Mouse (Mus musculus) intestine, postnatal 0 days (tissue): ENCODE data around the gene Gm43518. TPM values are rescaled to one million over a fixed set of nuclear protein-coding genes. Genes with fewer than 3 reads are reported as not detected.

Source experiments
- ATAC-seq: fragments of 200-750 bp; cut with Nextera tagmentation; 2 replicates; pipeline ENCODE4 v1.8.0; 2017; ENCODE audit warnings: mild to moderate bottlenecking, moderate TSS enrichment, moderate library complexity
- H3K27ac ChIP-seq: fragments of 300-500 bp; sonication (generic); 2 replicates; pipeline ENCODE4 v1.5.1; 2014; ENCODE audit warnings: mild to moderate bottlenecking, low read depth, low read length, moderate library complexity
- H3K27me3 ChIP-seq: fragments of 300-500 bp; sonication (generic); replicated peaks from 2 replicates; pipeline ENCODE4 v1.6.1; 2014; ENCODE audit warnings: low read length, mixed read lengths; ENCODE audit not compliant: control insufficient read depth, insufficient read depth
- H3K36me3 ChIP-seq: fragments of 300-500 bp; sonication (generic); 2 replicates; pipeline ENCODE4 v1.6.1; 2014; ENCODE audit warnings: mild to moderate bottlenecking, moderate library complexity; ENCODE audit not compliant: control insufficient read depth, insufficient read depth
- H3K4me1 ChIP-seq: fragments of 300-500 bp; sonication (generic); replicated peaks from 2 replicates; pipeline ENCODE4 v1.6.1; 2014; ENCODE audit warnings: antibody characterized with exemption, low read length, mixed read lengths; ENCODE audit not compliant: control insufficient read depth, insufficient read depth
- H3K4me2 ChIP-seq: fragments of 300-500 bp; sonication (generic); replicated peaks from 2 replicates; pipeline ENCODE4 v1.6.1; 2014; ENCODE audit warnings: low read depth, mild to moderate bottlenecking, moderate library complexity
- H3K4me3 ChIP-seq: fragments of 300-500 bp; sonication (generic); 2 replicates; pipeline ENCODE4 v1.5.1; 2014; ENCODE audit warnings: low read depth, low read length
- H3K9ac ChIP-seq: fragments of 300-500 bp; sonication (generic); 2 replicates; pipeline ENCODE4 v1.6.1; 2014; ENCODE audit warnings: mild to moderate bottlenecking, low read depth, low read length
- H3K9me3 ChIP-seq: fragments of 300-500 bp; sonication (generic); 2 replicates; pipeline ENCODE4 v1.6.1; 2016; ENCODE audit warnings: mixed run types; ENCODE audit not compliant: control insufficient read depth
- CTCF ChIP-seq: sonication (generic); IDR thresholded peaks from 2 replicates; pipeline ENCODE4 v1.5.1; 2016; ENCODE audit warnings: low read depth, mild to moderate bottlenecking, control low read depth, antibody characterized with exemption, moderate library complexity
- WGBS: fragments of 180-500 bp; shearing (Covaris S2); extraction: QIAGEN DNeasy Blood & Tissue Kit; methylation state at CpG from one replicate; pipeline ENCODE4 v1.1.7; 2014; 5-methylcytosine and 5-hydroxymethylcytosine counted together
- polyA plus RNA-seq: library from polyadenylated mRNA; unstranded; fragments of >200 nt; fragmentation: Nextera tagmentation; extraction: Ambion mirVana; gene quantifications from 2 replicates; pipeline ENCODE4 v1.2.1, GENCODE M21; 2015

The Gm43518 gene
- polyA plus RNA-seq, 1 experiment from 2014 or later = 0.35 TPM

DNA sequence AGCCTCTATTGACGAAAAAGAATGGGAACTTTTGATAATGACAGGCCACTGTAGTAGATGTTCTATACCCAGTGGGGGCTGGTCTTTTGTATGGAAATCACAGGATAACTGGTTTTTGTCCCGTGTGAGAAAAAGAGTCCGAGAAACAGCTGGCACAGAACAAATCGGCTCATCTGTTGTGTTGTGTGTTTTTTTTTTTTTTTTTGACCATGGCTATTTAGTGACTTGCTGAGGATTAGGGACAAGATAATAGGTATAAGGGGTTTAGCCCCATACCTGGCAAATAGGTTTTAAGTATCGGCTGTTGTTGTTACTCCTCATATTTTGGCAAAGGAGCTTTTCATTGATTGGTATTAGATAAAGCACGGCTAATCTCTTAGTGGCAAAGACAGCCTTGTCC lies 45.2 kb downstream of the Gm43518 start:
- 0 out of 2 replicates have a peak, but pooled peaks cover 10% of the 10 kb centered on the region for H3K4me1 ChIP-seq
- H3K36me3 ChIP-seq = no peaks in the 10 kb centered on the region
- 68% methylated on average over 6 of the region's 6 CpGs for WGBS
- H3K27me3 ChIP-seq = no peaks in the 10 kb centered on the region
- no peak for ATAC-seq
- no peak overlapping the region for H3K4me2 ChIP-seq
- no peak overlapping the region for H3K9ac ChIP-seq
- H3K4me3 ChIP-seq = no peak overlapping the region
- H3K9me3 ChIP-seq = no peaks in the 10 kb centered on the region
- no peak overlapping the region for H3K27ac ChIP-seq
- no peak for TF ChIP-seq CTCF

DNA sequence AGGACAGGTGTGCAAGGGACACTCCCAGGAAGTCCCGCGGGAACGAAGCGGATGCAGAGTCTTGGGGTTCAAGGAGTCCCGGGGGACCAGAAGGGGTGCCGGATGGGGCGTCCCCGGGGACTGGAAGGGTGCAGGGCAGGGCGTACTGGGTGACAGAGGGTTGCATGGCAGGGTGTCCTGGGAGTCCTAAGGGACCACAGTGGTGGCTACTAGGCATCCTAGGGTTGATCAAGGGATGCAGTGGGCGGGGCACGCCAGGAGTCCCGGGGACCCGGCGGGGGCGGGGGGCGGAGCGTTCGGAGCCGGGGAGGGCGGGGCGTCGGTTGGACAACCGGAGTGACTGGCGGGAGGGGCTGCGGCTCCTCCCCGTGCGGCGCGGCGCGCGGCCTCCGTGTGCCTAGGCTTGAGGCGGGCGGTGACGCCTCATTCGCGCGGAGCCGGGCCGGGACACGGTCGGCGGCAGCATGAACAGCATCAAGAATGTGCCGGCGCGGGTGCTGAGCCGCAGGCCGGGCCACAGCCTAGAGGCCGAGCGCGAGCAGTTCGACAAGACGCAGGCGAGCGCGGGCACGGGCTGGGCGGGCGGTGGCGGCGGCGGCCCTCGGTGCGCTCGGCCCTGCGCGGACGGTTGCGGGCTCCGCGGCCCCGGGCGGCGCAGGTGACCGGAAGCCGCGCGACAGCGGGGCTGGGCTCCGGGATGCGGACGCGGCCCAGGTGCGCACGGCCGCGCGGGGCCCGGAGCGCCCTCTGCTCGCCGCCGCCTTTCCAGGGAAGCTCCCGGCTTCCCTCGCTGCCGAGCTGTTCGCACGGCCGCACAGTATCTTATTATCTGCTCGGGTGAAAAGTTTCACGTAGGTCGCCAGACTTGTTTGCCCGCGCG lies 46.3 kb downstream of the Gm43518 start, which contains the start of gene Hip1r:
Gene Hip1r, plus strand, starts transcription at position 330 of the 880 bp plus-strand sequence.
- Histone ChIP-seq H3K4me1 (0 out of 2 replicates have a peak, but pooled peaks cover 10% of the 10 kb centered on the region), H3K4me3 (peak within 1 kb of the TSS; percentile 50), H3K4me2 (peak within 1 kb of the TSS; percentile 75), H3K9me3 (no peaks in the 10 kb centered on the region), H3K27ac (peak within 1 kb of the TSS; percentile 90), H3K36me3 (no peaks in the 10 kb centered on the region), H3K9ac (peak within 1 kb of the TSS; percentile 70), H3K27me3 (no peaks in the 10 kb centered on the region)
- no peak for TF ChIP-seq CTCF
- WGBS = under 1% methylated on average over 87 of the region's 106 CpGs
- peak; percentile 65 for ATAC-seq

DNA sequence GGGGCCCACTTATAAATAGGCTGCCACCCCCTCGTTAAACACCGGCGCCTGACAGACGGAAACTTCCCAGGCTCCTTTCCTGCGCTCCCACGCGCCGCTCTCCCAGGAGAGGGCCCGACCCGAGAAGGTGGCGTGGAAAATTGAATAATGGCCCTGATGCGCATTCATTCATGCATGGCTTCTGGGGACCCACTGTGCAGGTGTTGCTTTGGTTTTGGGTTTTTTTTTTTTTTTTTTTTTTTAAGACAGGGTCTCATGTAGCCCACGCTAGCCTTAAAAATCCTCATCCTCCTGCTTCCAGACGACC lies 46.9 kb downstream of the Gm43518 start:
- WGBS = under 1% methylated on average over 14 of the region's 14 CpGs
- ATAC-seq = no peak
- peak overlapping the region; percentile 75 for H3K4me2 ChIP-seq
- H3K4me3 ChIP-seq = peak overlapping the region; percentile 50
- peak overlapping the region; percentile 90 for H3K27ac ChIP-seq
- H3K4me1 ChIP-seq = 0 out of 2 replicates have a peak, but pooled peaks cover 10% of the 10 kb centered on the region
- H3K9ac ChIP-seq = peak overlapping the region; percentile 70
- H3K36me3 ChIP-seq = no peaks in the 10 kb centered on the region
- no peak for TF ChIP-seq CTCF
- no peaks in the 10 kb centered on the region for H3K9me3 ChIP-seq
- H3K27me3 ChIP-seq = no peaks in the 10 kb centered on the region

- ATAC-seq = no peak
- 20% methylated on average over 11 of the region's 11 CpGs for WGBS
- Histone ChIP-seq H3K36me3 (no peaks in the 10 kb centered on the region), H3K4me2 (peak overlapping the region; percentile 75), H3K9ac (peak overlapping the region; percentile 70; the same call in 1 of the 2 replicates), H3K27me3 (no peaks in the 10 kb centered on the region), H3K27ac (peak overlapping the region; percentile 90), H3K4me3 (peak overlapping the region; percentile 50), H3K9me3 (no peaks in the 10 kb centered on the region), H3K4me1 (0 out of 2 replicates have a peak, but pooled peaks cover 10% of the 10 kb centered on the region)
- TF ChIP-seq CTCF = no peak
Measured at GRCm38 (mm10) chr5:123974616-123975111, 47.4 kb downstream of the Gm43518 start.

DNA sequence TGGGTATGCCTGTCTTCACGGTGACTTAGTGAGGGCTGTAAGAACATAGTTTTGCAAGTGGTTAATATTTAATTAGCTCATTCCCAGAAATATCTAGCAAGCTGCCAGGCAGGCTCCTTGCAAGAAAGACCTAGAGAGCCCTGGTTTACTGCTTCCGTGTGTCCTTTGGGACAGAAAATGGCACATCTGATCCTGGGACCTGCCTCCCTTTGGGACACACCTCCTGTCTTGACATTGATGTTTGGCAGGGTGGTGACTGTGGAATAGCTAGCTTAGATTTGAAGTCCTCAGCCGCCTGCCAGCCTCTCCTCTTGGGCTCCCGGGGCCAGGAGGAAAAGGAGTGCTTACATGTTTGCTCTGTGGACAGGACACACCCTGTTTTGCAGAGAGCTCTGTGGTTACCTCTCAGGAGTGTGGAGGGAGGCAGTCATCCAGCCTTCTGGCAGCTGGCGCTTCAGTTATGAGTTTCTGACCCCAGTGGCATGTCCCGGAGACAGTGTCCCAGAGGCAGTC lies 48.5 kb downstream of the Gm43518 start:
- Histone ChIP-seq H3K36me3 (no peaks in the 10 kb centered on the region), H3K4me2 (peak overlapping the region; percentile 75), H3K4me1 (0 out of 2 replicates have a peak, but pooled peaks cover 10% of the 10 kb centered on the region), H3K9me3 (no peaks in the 10 kb centered on the region), H3K9ac (no peak overlapping the region), H3K27me3 (no peaks in the 10 kb centered on the region), H3K27ac (peak overlapping the region; percentile 78), H3K4me3 (peak overlapping the region; percentile 50; the same call in 1 of the 2 replicates)
- no peak for TF ChIP-seq CTCF
- WGBS = 28% methylated on average over 6 of the region's 6 CpGs
- ATAC-seq = peak; percentile 52

DNA sequence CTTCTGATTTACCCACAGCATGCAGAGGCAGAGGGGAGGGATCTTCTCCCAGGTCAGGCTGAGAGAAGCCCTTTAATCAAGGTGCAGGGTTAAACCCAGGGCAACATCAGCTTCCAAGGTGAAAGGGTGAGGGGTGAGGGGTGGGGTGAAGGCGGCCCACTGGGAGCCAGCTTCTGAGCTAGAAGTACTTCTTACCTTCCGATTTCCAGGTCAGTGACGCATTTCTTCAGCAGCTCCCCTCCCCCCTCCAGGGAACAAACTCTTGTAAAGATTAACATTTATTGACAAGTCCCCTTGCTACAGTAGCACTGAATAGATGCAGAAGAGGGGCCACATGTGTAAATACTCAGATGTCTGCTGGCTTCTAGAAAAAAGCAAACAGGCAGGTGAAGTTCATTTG lies 50.0 kb downstream of the Gm43518 start:
- ATAC-seq = no peak
- Histone ChIP-seq H3K4me2 (peak overlapping the region; percentile 75; the same call in 1 of the 2 replicates), H3K27ac (peak overlapping the region; percentile 71), H3K36me3 (no peaks in the 10 kb centered on the region), H3K9me3 (no peaks in the 10 kb centered on the region), H3K4me1 (peaks cover 15% of the 10 kb centered on the region; the same call in 1 of the 2 replicates), H3K4me3 (no peak overlapping the region), H3K9ac (no peak overlapping the region), H3K27me3 (no peaks in the 10 kb centered on the region)
- WGBS = 23% methylated on average over 3 of the region's 3 CpGs
- TF ChIP-seq CTCF = no peak
